Mouse (Mus musculus) effector memory CD4-positive, alpha-beta T cell, adult 7 months (primary cell): ENCODE data around the gene Csgalnact2. TPM values are rescaled to one million over a fixed set of nuclear protein-coding genes. Genes with fewer than 3 reads are reported as not detected.

ENCODE experiments used
- polyA plus RNA-seq: library from polyadenylated mRNA; unstranded; fragments of 100-300 nt; shearing (Covaris generic); gene quantifications from one replicate; pipeline ENCODE4 v1.2.1, GENCODE M21; 2017

The Csgalnact2 gene
- 12.9 TPM for polyA plus RNA-seq

GRCm38 (mm10) chr6:118138731-118139709 is at the start of gene Csgalnact2:
Gene Csgalnact2, minus strand, starts transcription at chr6:118139140.

Other genes starting within 250 kb of the Csgalnact2 start
- 1,280 TPM for gene Hnrnpf, start 238.8 kb downstream of the Csgalnact2 start, polyA plus RNA-seq
- gene Fxyd4, start 201.4 kb downstream of the Csgalnact2 start, polyA plus RNA-seq = 2.7 TPM
- 0.90 TPM for gene Rasgef1a, start 127.7 kb downstream of the Csgalnact2 start, polyA plus RNA-seq
- not detected for gene Ret, start 58.6 kb upstream of the Csgalnact2 start, polyA plus RNA-seq